Mouse (Mus musculus): ENCODE measurements at regions not wholly inside any gene's neighbourhood (a gene's known extent, or its start where the extent isn't known, plus 50 kb on each side); places are given as distances from the start of the nearest gene placed in this dataset.
"Not testable (repeated sequence)": the region's sequence is repeated elsewhere in the genome, so short reads cannot be mapped to it uniquely, and the experiment has no call there.

DNA sequence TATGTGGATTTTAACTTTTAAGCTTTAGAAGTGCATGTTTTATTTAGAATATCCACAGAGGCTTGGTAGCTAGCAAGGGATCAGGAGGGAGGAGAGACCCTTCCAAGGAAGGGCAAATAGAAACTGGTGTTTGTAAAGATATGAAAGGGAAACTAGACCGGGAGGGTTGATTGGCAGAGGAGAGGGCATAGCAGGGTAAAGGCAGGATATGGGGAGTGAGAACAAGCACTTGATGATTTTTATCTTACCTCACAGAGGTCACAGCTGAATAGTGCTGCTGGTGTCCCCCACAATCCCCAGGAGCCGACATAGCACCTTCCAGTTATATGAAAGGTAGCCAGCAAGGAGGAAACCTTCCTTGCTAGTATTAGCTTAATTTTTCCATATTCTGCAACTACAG lies 135.4 kb upstream of the Tet2 start:
- no peaks in the 10 kb centered on the region for H3K27me3 ChIP-seq (replicated peaks; ENCODE audit: control insufficient read depth, insufficient read depth, low read length)
- H3K4me3 ChIP-seq (ENCODE audit: low read depth, low read length): no peak overlapping the region
- ATAC-seq (replicated peaks; ENCODE audit: low FRiP score, low TSS enrichment, low read depth) (no peak), DNase-seq (ENCODE audit: low spot score) (no peak)
- no peak overlapping the region for H3K9ac ChIP-seq (ENCODE audit: low read length)
- no peaks in the 10 kb centered on the region for H3K4me1 ChIP-seq (replicated peaks; ENCODE audit: control insufficient read depth, insufficient read depth, low read length)
- no peaks in the 10 kb centered on the region for H3K36me3 ChIP-seq (ENCODE audit: control insufficient read depth, insufficient read depth, low read length)
- no peaks in the 10 kb centered on the region for H3K9me3 ChIP-seq (ENCODE audit: control insufficient read depth, low read length)
- WGBS: 76% methylated on average over 2 of the region's 2 CpGs
- H3K4me2 ChIP-seq (ENCODE audit: low read length): no peak overlapping the region
- no peak overlapping the region for H3K27ac ChIP-seq (ENCODE audit: low read depth)

DNA sequence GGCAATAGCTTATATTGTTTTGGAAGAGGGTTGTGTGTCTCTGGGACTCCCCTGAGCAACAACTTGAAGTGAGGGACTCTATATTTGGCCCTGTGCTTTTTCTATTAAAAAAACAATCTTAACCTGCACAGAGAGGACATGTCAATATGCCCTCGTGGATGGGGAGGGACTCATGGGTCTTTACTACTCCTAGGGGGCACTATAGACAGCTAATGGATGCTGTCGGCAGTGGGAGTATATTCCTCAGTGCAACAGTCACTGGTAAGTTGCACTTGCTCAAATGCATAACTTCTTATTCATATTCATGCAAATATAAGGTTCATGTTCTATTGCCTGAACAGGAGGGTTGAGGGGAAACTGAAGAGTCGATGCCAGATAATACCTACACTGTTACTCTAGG lies 135.9 kb upstream of the Tet2 start:
- H3K4me2 ChIP-seq (ENCODE audit: low read length): no peak overlapping the region
- no peak overlapping the region for H3K9ac ChIP-seq (ENCODE audit: low read length)

GRCm38 (mm10) chr3:133684196-133684743 lies 139.3 kb upstream of the Tet2 start:
- H3K27me3 ChIP-seq (replicated peaks; ENCODE audit: control insufficient read depth, insufficient read depth, low read length): no peaks in the 10 kb centered on the region
- H3K27ac ChIP-seq (ENCODE audit: low read depth): no peak overlapping the region
- H3K4me3 ChIP-seq (ENCODE audit: low read depth, low read length): no peak overlapping the region
- no peak overlapping the region for H3K4me2 ChIP-seq (ENCODE audit: low read length)
- ATAC-seq (replicated peaks; ENCODE audit: low FRiP score, low TSS enrichment, low read depth) (no peak), DNase-seq (ENCODE audit: low spot score) (no peak)
- no peaks in the 10 kb centered on the region for H3K9me3 ChIP-seq (ENCODE audit: control insufficient read depth, low read length)
- no peak overlapping the region for H3K9ac ChIP-seq (ENCODE audit: low read length)
- 96% methylated on average over 5 of the region's 5 CpGs for WGBS
- H3K36me3 ChIP-seq (ENCODE audit: control insufficient read depth, insufficient read depth, low read length): no peaks in the 10 kb centered on the region
- no peaks in the 10 kb centered on the region for H3K4me1 ChIP-seq (replicated peaks; ENCODE audit: control insufficient read depth, insufficient read depth, low read length)

More for the DNA sequence above, 135.9 kb upstream of the Tet2 start:
- DNase-seq (ENCODE audit: low spot score) (no peak), ATAC-seq (replicated peaks; ENCODE audit: low FRiP score, low TSS enrichment, low read depth) (no peak)
- Histone ChIP-seq H3K27me3 (replicated peaks; ENCODE audit: control insufficient read depth, insufficient read depth, low read length) (no peaks in the 10 kb centered on the region), H3K9me3 (ENCODE audit: control insufficient read depth, low read length) (no peaks in the 10 kb centered on the region), H3K36me3 (ENCODE audit: control insufficient read depth, insufficient read depth, low read length) (no peaks in the 10 kb centered on the region), H3K4me1 (replicated peaks; ENCODE audit: control insufficient read depth, insufficient read depth, low read length) (no peaks in the 10 kb centered on the region), H3K27ac (ENCODE audit: low read depth) (no peak overlapping the region), H3K4me3 (ENCODE audit: low read depth, low read length) (no peak overlapping the region)
- WGBS: 77% methylated on average over 3 of the region's 3 CpGs

GRCm38 (mm10) chr3:133684747-133685146 lies 139.8 kb upstream of the Tet2 start:
- 87% methylated on average over 3 of the region's 3 CpGs for WGBS
- no peaks in the 10 kb centered on the region for H3K9me3 ChIP-seq (ENCODE audit: control insufficient read depth, low read length)
- no peaks in the 10 kb centered on the region for H3K36me3 ChIP-seq (ENCODE audit: control insufficient read depth, insufficient read depth, low read length)
- no peak overlapping the region for H3K27ac ChIP-seq (ENCODE audit: low read depth)
- H3K4me3 ChIP-seq (ENCODE audit: low read depth, low read length): no peak overlapping the region
- no peaks in the 10 kb centered on the region for H3K27me3 ChIP-seq (replicated peaks; ENCODE audit: control insufficient read depth, insufficient read depth, low read length)
- ATAC-seq (replicated peaks; ENCODE audit: low FRiP score, low TSS enrichment, low read depth) (no peak), DNase-seq (ENCODE audit: low spot score) (no peak)
- no peaks in the 10 kb centered on the region for H3K4me1 ChIP-seq (replicated peaks; ENCODE audit: control insufficient read depth, insufficient read depth, low read length)
- no peak overlapping the region for H3K9ac ChIP-seq (ENCODE audit: low read length)
- H3K4me2 ChIP-seq (ENCODE audit: low read length): no peak overlapping the region

- no peaks in the 10 kb centered on the region for H3K4me1 ChIP-seq (replicated peaks; ENCODE audit: control insufficient read depth, insufficient read depth, low read length)
- H3K4me3 ChIP-seq (ENCODE audit: low read depth, low read length): no peak overlapping the region
- H3K9me3 ChIP-seq (ENCODE audit: control insufficient read depth, low read length): no peaks in the 10 kb centered on the region
- 42% methylated on average over 3 of the region's 3 CpGs for WGBS
- no peaks in the 10 kb centered on the region for H3K27me3 ChIP-seq (replicated peaks; ENCODE audit: control insufficient read depth, insufficient read depth, low read length)
- H3K4me2 ChIP-seq (ENCODE audit: low read length): no peak overlapping the region
- DNase-seq (ENCODE audit: low spot score) (no peak), ATAC-seq (replicated peaks; ENCODE audit: low FRiP score, low TSS enrichment, low read depth) (no peak)
- H3K9ac ChIP-seq (ENCODE audit: low read length): no peak overlapping the region
- no peaks in the 10 kb centered on the region for H3K36me3 ChIP-seq (ENCODE audit: control insufficient read depth, insufficient read depth, low read length)
- no peak overlapping the region for H3K27ac ChIP-seq (ENCODE audit: low read depth)
Observed at GRCm38 (mm10) chr3:133685393-133685792, 140.5 kb upstream of the Tet2 start.

DNA sequence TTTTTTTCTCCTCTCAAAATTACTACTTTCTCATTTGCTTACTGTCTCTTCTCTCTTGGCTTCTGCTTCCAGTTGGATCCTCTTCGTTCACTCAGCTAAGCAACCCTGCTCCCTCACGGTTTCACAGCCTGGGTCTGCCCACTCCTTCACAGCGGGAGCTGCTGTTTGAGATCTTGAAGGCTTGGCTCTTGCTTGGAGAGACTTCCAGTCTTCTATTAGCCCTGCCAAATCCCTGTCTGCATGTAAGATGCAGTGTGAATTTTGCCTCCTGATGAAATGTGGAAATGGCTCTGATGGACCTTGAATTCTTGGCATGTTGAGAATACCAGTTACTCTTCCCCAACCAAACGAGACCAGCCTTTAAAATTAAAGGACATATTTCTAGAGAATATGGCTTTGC lies 149.1 kb upstream of the Tet2 start:
- Histone ChIP-seq H3K9me3 (ENCODE audit: control insufficient read depth, low read length) (no peaks in the 10 kb centered on the region), H3K4me3 (ENCODE audit: low read depth, low read length) (no peak overlapping the region), H3K36me3 (ENCODE audit: control insufficient read depth, insufficient read depth, low read length) (no peaks in the 10 kb centered on the region), H3K27ac (ENCODE audit: low read depth) (no peak overlapping the region), H3K4me2 (ENCODE audit: low read length) (no peak overlapping the region), H3K4me1 (replicated peaks; ENCODE audit: control insufficient read depth, insufficient read depth, low read length) (no peaks in the 10 kb centered on the region), H3K9ac (ENCODE audit: low read length) (no peak overlapping the region), H3K27me3 (replicated peaks; ENCODE audit: control insufficient read depth, insufficient read depth, low read length) (no peaks in the 10 kb centered on the region)
- ATAC-seq (replicated peaks; ENCODE audit: low FRiP score, low TSS enrichment, low read depth): no peak
- 49% methylated on average over 4 of the region's 4 CpGs for WGBS
- no peak for DNase-seq (ENCODE audit: low spot score)

- Histone ChIP-seq H3K27ac (ENCODE audit: low read depth) (no peak overlapping the region), H3K4me3 (ENCODE audit: low read depth, low read length) (no peak overlapping the region), H3K9ac (ENCODE audit: low read length) (no peak overlapping the region), H3K9me3 (ENCODE audit: control insufficient read depth, low read length) (no peaks in the 10 kb centered on the region), H3K4me1 (replicated peaks; ENCODE audit: control insufficient read depth, insufficient read depth, low read length) (no peaks in the 10 kb centered on the region), H3K36me3 (ENCODE audit: control insufficient read depth, insufficient read depth, low read length) (no peaks in the 10 kb centered on the region), H3K27me3 (replicated peaks; ENCODE audit: control insufficient read depth, insufficient read depth, low read length) (no peaks in the 10 kb centered on the region), H3K4me2 (ENCODE audit: low read length) (no peak overlapping the region)
- no peak for ATAC-seq (replicated peaks; ENCODE audit: low FRiP score, low TSS enrichment, low read depth)
- 93% methylated on average over 3 of the region's 3 CpGs for WGBS
- DNase-seq (ENCODE audit: low spot score): no peak
Observed at GRCm38 (mm10) chr3:133696122-133696521, 151.2 kb upstream of the Tet2 start.

GRCm38 (mm10) chr3:133704849-133705248 lies 159.9 kb upstream of the Tet2 start:
- H3K4me3 ChIP-seq (ENCODE audit: low read depth, low read length); DNase-seq (ENCODE audit: low spot score); H3K9me3 ChIP-seq (ENCODE audit: control insufficient read depth, low read length); H3K4me1 ChIP-seq (replicated peaks; ENCODE audit: control insufficient read depth, insufficient read depth, low read length); H3K36me3 ChIP-seq (ENCODE audit: control insufficient read depth, insufficient read depth, low read length); H3K9ac ChIP-seq (ENCODE audit: low read length); H3K27ac ChIP-seq (ENCODE audit: low read depth); H3K27me3 ChIP-seq (replicated peaks; ENCODE audit: control insufficient read depth, insufficient read depth, low read length); ATAC-seq (replicated peaks; ENCODE audit: low FRiP score, low TSS enrichment, low read depth); H3K4me2 ChIP-seq (ENCODE audit: low read length): not testable (repeated sequence)

- no peak overlapping the region for H3K4me3 ChIP-seq (ENCODE audit: low read depth, low read length)
- no peak for DNase-seq (ENCODE audit: low spot score)
- no peak overlapping the region for H3K27ac ChIP-seq (ENCODE audit: low read depth)
- H3K4me1 ChIP-seq (replicated peaks; ENCODE audit: control insufficient read depth, insufficient read depth, low read length): no peaks in the 10 kb centered on the region
- no peak overlapping the region for H3K9ac ChIP-seq (ENCODE audit: low read length)
- no peaks in the 10 kb centered on the region for H3K36me3 ChIP-seq (ENCODE audit: control insufficient read depth, insufficient read depth, low read length)
- no peaks in the 10 kb centered on the region for H3K9me3 ChIP-seq (ENCODE audit: control insufficient read depth, low read length)
- 87% methylated on average over 1 of the region's 1 CpGs for WGBS
- ATAC-seq (replicated peaks; ENCODE audit: low FRiP score, low TSS enrichment, low read depth): no peak
- no peak overlapping the region for H3K4me2 ChIP-seq (ENCODE audit: low read length)
- H3K27me3 ChIP-seq (replicated peaks; ENCODE audit: control insufficient read depth, insufficient read depth, low read length): no peaks in the 10 kb centered on the region
Observed at GRCm38 (mm10) chr3:133711518-133711917, 166.6 kb upstream of the Tet2 start.

Measured in intestine, embryonic 14.5 days (tissue).